Mouse (Mus musculus): ENCODE measurements around the gene Hectd4. TPM values are rescaled to one million over a fixed set of nuclear protein-coding genes. Genes with fewer than 3 reads are reported as not detected.

Hectd4 gene
- polyA plus RNA-seq (2014; fragmentation: Illumina TruSeq; extraction: RNeasy Lipid Tissue Mini Kit (QIAGEN cat#74804); ENCODE audit: low read depth, low replicate concordance): 1.4 TPM

GRCm38 (mm10) chr5:121219980-121220731 is at the start of gene Hectd4:
TSS of gene Hectd4 (plus strand) at chr5:121220219.

GRCm38 (mm10) chr5:121190836-121191583 is 29.0 kb upstream of the Hectd4 start, which contains the start of gene Ptpn11:
TSS of gene Ptpn11 (minus strand) at chr5:121191397.

GRCm38 (mm10) chr5:121204132-121205089 is 15.6 kb upstream of the Hectd4 start, which contains the start of gene Rpl6:
TSS of gene Rpl6 (plus strand) at chr5:121204481.

GRCm38 (mm10) chr5:121385461-121386119 is 165.6 kb downstream of the Hectd4 start, which contains the start of gene Trafd1:
TSS of gene Trafd1 (minus strand) at chr5:121385632.

GRCm38 (mm10) chr5:121397187-121398145 is 177.4 kb downstream of the Hectd4 start, which contains the start of gene Naa25:
TSS of gene Naa25 (plus strand) at chr5:121397936.

Other genes with a start within 250 kb of the Hectd4 start
- gene Rph3a, start 210.1 kb upstream of the Hectd4 start, polyA plus RNA-seq (2014; fragmentation: Illumina TruSeq; extraction: RNeasy Lipid Tissue Mini Kit (QIAGEN cat#74804); ENCODE audit: low read depth, low replicate concordance): 0.49 TPM
- gene Ptpn11, start 28.8 kb upstream of the Hectd4 start, polyA plus RNA-seq (2014; fragmentation: Illumina TruSeq; extraction: RNeasy Lipid Tissue Mini Kit (QIAGEN cat#74804); ENCODE audit: low read depth, low replicate concordance): 28.7 TPM
- gene Rpl6, start 15.7 kb upstream of the Hectd4 start, polyA plus RNA-seq (2014; fragmentation: Illumina TruSeq; extraction: RNeasy Lipid Tissue Mini Kit (QIAGEN cat#74804); ENCODE audit: low read depth, low replicate concordance): 202 TPM
- 10.9 TPM for gene Trafd1, start 165.4 kb downstream of the Hectd4 start, polyA plus RNA-seq (2014; fragmentation: Illumina TruSeq; extraction: RNeasy Lipid Tissue Mini Kit (QIAGEN cat#74804); ENCODE audit: low read depth, low replicate concordance)
- 28.9 TPM for gene Naa25, start 177.7 kb downstream of the Hectd4 start, polyA plus RNA-seq (2014; fragmentation: Illumina TruSeq; extraction: RNeasy Lipid Tissue Mini Kit (QIAGEN cat#74804); ENCODE audit: low read depth, low replicate concordance)
- 18.6 TPM for gene Tmem116, start 231.7 kb downstream of the Hectd4 start, polyA plus RNA-seq (2014; fragmentation: Illumina TruSeq; extraction: RNeasy Lipid Tissue Mini Kit (QIAGEN cat#74804); ENCODE audit: low read depth, low replicate concordance)
- gene Erp29, start 232.3 kb downstream of the Hectd4 start, polyA plus RNA-seq (2014; fragmentation: Illumina TruSeq; extraction: RNeasy Lipid Tissue Mini Kit (QIAGEN cat#74804); ENCODE audit: low read depth, low replicate concordance): 19.7 TPM

Data from kidney, adult 10 weeks (tissue).